Mouse (Mus musculus) forebrain, embryonic 15.5 days (tissue): ENCODE measurements at regions not wholly inside any gene's neighbourhood (a gene's known extent, or its start where the extent isn't known, plus 50 kb on each side); places are given as distances from the start of the nearest gene placed in this dataset.

Experiments used
- ATAC-seq: fragments of 200-750 bp; cut with Nextera tagmentation; replicated peaks from 2 replicates; pipeline ENCODE4 v1.8.0; 2017; ENCODE audit warnings: mild to moderate bottlenecking, moderate TSS enrichment, moderate library complexity
- H3K27ac ChIP-seq: fragments of 300-500 bp; sonication (generic); replicated peaks from 2 replicates; pipeline ENCODE4 v1.5.1; 2015; ENCODE audit warnings: mild to moderate bottlenecking, inconsistent platforms
- H3K27me3 ChIP-seq: fragments of 300-500 bp; sonication (generic); 2 replicates; pipeline ENCODE4 v1.6.1; 2015; ENCODE audit warnings: inconsistent platforms
- H3K36me3 ChIP-seq: fragments of 300-500 bp; sonication (generic); 2 replicates; pipeline ENCODE4 v1.6.1; 2015; ENCODE audit warnings: mild to moderate bottlenecking, inconsistent platforms
- H3K4me1 ChIP-seq: fragments of 300-500 bp; sonication (generic); 2 replicates; pipeline ENCODE4 v1.6.1; 2015; ENCODE audit warnings: inconsistent platforms
- H3K4me2 ChIP-seq: fragments of 300-500 bp; sonication (generic); replicated peaks from 2 replicates; pipeline ENCODE4 v1.6.1; 2015; ENCODE audit warnings: mild to moderate bottlenecking, inconsistent platforms
- H3K4me3 ChIP-seq: fragments of 300-500 bp; sonication (generic); 2 replicates; pipeline ENCODE4 v1.5.1; 2015; ENCODE audit warnings: mild to moderate bottlenecking, inconsistent platforms
- H3K9ac ChIP-seq: fragments of 300-500 bp; sonication (generic); replicated peaks from 2 replicates; pipeline ENCODE4 v1.6.1; 2015; ENCODE audit warnings: mild to moderate bottlenecking, inconsistent platforms
- H3K9me3 ChIP-seq: fragments of 300-500 bp; sonication (generic); 2 replicates; pipeline ENCODE4 v1.6.1; 2016; ENCODE audit warnings: inconsistent platforms
- WGBS: fragments of 180-500 bp; shearing (Covaris S2); methylation state at CpG from one replicate; pipeline ENCODE4 v1.1.7; 2015; ENCODE audit warnings: mixed read lengths; 5-methylcytosine and 5-hydroxymethylcytosine counted together

GRCm38 (mm10) chr11:31736556-31737089, 64.9 kb upstream of the Bod1 start:
- Histone ChIP-seq H3K9me3 (no peaks in the 10 kb centered on the region), H3K4me3 (no peak overlapping the region), H3K9ac (no peak overlapping the region), H3K27me3 (no peaks in the 10 kb centered on the region), H3K4me1 (peaks cover 9% of the 10 kb centered on the region), H3K4me2 (no peak overlapping the region), H3K36me3 (no peaks in the 10 kb centered on the region), H3K27ac (no peak overlapping the region)
- WGBS: 95% methylated on average over 4 of the region's 4 CpGs
- no peak for ATAC-seq

- H3K27me3 ChIP-seq: no peaks in the 10 kb centered on the region
- WGBS: 92% methylated on average over 5 of the region's 5 CpGs
- no peak overlapping the region for H3K4me3 ChIP-seq
- H3K9me3 ChIP-seq: no peaks in the 10 kb centered on the region
- no peak overlapping the region for H3K27ac ChIP-seq
- no peak overlapping the region for H3K9ac ChIP-seq
- H3K36me3 ChIP-seq: no peaks in the 10 kb centered on the region
- peaks cover 9% of the 10 kb centered on the region for H3K4me1 ChIP-seq
- ATAC-seq: no peak
- no peak overlapping the region for H3K4me2 ChIP-seq
Measured at GRCm38 (mm10) chr11:31738148-31739021, 66.7 kb upstream of the Bod1 start.

GRCm38 (mm10) chr11:31740409-31740808, 68.7 kb upstream of the Bod1 start:
- 83% methylated on average over 5 of the region's 5 CpGs for WGBS
- Histone ChIP-seq H3K9me3 (no peaks in the 10 kb centered on the region), H3K4me1 (peaks cover 7% of the 10 kb centered on the region), H3K27ac (no peak overlapping the region), H3K27me3 (no peaks in the 10 kb centered on the region), H3K4me2 (no peak overlapping the region), H3K9ac (no peak overlapping the region), H3K4me3 (no peak overlapping the region), H3K36me3 (no peaks in the 10 kb centered on the region)
- ATAC-seq: no peak

DNA sequence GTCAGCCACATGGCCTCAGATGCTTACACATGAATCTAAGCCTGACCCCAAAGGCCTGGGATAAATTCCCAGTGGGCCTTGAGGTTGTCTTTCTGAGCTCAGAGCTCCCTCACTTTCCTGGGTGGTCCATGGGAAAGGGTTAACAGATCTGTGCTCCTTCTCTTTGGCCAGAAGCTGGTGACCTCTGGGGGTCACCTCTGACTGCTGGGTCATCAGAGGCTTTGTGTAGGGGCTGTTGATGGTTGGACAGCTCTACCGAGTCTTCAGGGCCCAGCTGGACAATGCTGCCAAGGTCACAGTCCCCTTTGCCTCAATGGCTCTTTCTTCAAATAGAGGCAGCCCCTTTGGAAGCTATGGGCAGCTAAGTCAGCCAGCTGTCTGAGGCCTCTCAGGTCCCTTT, 70.5 kb upstream of the Bod1 start:
- Histone ChIP-seq H3K9me3 (no peaks in the 10 kb centered on the region), H3K4me1 (peaks cover 12% of the 10 kb centered on the region), H3K27ac (no peak overlapping the region), H3K4me3 (no peak overlapping the region), H3K4me2 (no peak overlapping the region), H3K27me3 (no peaks in the 10 kb centered on the region), H3K9ac (no peak overlapping the region), H3K36me3 (no peaks in the 10 kb centered on the region)
- ATAC-seq: no peak
- 19% methylated on average over 1 of the region's 1 CpGs for WGBS

DNA sequence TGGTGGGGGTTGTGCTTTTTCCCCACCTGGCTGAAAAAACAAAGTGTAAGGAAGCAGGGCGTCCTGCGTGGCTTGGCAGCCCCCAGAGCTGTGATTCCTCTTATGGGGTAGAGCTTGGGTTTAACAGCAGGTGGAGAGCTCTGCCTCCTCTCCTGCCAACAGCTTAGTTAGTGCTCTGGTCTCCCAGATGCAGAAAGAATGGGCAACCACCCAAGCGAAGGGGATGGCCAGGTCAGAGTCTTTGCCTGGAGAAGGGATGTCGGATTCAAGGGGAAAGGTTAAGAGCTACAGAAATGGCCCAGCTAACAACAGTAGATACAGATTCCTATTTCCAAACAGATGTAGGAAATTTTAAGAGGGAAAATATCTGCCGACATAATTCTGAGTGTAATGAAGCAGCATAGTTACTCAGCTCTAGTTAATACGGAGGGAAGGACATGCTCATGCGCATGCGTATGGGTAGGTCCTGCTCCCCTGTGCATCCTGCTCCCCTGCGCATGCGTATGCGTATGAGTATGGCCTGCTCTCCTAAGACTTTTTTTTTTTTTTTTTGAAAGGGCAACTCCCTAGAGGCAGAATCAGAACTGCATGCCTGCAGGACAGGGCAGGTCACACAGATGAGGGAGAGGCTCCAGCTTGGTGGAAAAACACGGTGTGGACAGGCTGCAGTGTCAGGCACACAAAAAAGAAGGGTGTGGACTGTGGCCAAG, 72.5 kb upstream of the Bod1 start:
- ATAC-seq: no peak
- Histone ChIP-seq H3K9me3 (no peaks in the 10 kb centered on the region), H3K4me2 (no peak overlapping the region), H3K9ac (no peak overlapping the region), H3K4me3 (no peak overlapping the region), H3K27me3 (no peaks in the 10 kb centered on the region), H3K36me3 (no peaks in the 10 kb centered on the region), H3K27ac (no peak overlapping the region), H3K4me1 (peaks cover 12% of the 10 kb centered on the region)
- 81% methylated on average over 12 of the region's 12 CpGs for WGBS

GRCm38 (mm10) chr11:31745028-31745865, 73.6 kb upstream of the Bod1 start:
- Histone ChIP-seq H3K36me3 (no peaks in the 10 kb centered on the region), H3K9me3 (no peaks in the 10 kb centered on the region), H3K27me3 (no peaks in the 10 kb centered on the region), H3K27ac (no peak overlapping the region), H3K4me2 (no peak overlapping the region), H3K4me1 (peaks cover 12% of the 10 kb centered on the region), H3K4me3 (no peak overlapping the region), H3K9ac (no peak overlapping the region)
- no peak for ATAC-seq
- 52% methylated on average over 16 of the region's 16 CpGs for WGBS

DNA sequence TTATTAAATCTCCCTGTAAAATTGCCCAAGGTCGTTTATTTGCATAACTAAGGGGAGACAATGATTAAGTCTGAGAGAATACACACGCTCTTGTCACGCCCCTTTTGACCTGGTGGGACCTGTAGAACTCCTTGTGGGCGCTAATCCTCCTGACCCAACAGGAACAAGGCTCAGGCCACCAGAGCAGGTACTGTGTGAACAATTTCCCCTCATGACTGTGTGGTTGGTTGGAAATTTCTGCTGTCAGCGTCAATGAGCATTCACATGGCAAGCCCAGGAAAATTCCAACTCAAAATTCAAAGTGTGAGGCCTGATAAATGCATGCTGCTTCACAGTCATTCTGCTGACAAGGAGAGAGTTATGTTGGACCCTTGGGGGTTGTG, 74.2 kb upstream of the Bod1 start:
- Histone ChIP-seq H3K4me2 (no peak overlapping the region), H3K36me3 (no peaks in the 10 kb centered on the region), H3K9ac (no peak overlapping the region), H3K9me3 (no peaks in the 10 kb centered on the region), H3K4me3 (no peak overlapping the region), H3K27me3 (no peaks in the 10 kb centered on the region), H3K27ac (no peak overlapping the region), H3K4me1 (peaks cover 12% of the 10 kb centered on the region)
- WGBS: 30% methylated on average over 5 of the region's 5 CpGs
- no peak for ATAC-seq

DNA sequence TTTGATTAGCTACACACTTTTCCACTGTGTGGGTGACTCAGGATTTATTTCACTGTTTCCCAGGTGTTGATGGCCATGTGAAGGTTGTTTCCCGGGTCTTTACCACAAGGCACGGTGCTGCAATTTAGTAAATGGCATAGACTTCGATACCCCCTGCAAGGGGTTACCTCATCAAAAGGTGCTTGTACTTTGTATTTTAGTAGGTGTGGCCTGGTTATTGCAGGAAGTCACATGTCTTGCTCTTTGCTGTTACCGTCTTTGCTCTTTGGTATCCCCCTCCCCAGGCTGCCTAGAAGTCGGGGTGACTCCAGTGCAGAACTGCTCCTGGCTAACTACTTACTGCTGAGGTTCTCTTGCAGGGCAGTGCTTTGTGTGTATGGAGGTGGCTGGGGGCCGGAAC, 74.8 kb upstream of the Bod1 start:
- Histone ChIP-seq H3K4me3 (no peak overlapping the region), H3K9ac (no peak overlapping the region), H3K27me3 (no peaks in the 10 kb centered on the region), H3K9me3 (no peaks in the 10 kb centered on the region), H3K4me2 (no peak overlapping the region), H3K27ac (no peak overlapping the region), H3K4me1 (peaks cover 12% of the 10 kb centered on the region), H3K36me3 (no peaks in the 10 kb centered on the region)
- 81% methylated on average over 6 of the region's 6 CpGs for WGBS
- ATAC-seq: no peak

DNA sequence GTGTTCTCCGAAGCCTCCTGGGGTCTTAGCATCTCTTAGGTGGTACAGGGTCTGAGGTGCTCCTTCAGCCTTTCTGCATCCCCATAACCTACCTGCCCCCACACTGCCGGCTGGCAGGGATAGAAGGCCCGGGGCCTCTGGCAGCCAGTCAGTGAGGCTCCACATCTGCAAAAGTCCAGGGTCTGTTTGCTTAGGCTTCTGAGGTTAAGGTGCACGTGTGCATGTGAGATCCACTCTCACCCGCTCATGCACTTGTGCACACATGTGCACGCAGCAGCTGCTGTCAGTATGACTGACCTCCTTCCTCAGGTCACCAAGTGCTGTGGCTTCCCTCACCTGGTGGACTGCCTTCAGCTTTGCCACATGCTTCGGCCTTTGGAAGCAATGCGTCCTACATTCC, 75.3 kb upstream of the Bod1 start:
- Histone ChIP-seq H3K4me2 (no peak overlapping the region), H3K27me3 (no peaks in the 10 kb centered on the region), H3K9me3 (no peaks in the 10 kb centered on the region), H3K4me1 (peaks cover 12% of the 10 kb centered on the region), H3K9ac (no peak overlapping the region), H3K4me3 (no peak overlapping the region), H3K36me3 (no peaks in the 10 kb centered on the region), H3K27ac (no peak overlapping the region)
- ATAC-seq: no peak
- 92% methylated on average over 8 of the region's 8 CpGs for WGBS

DNA sequence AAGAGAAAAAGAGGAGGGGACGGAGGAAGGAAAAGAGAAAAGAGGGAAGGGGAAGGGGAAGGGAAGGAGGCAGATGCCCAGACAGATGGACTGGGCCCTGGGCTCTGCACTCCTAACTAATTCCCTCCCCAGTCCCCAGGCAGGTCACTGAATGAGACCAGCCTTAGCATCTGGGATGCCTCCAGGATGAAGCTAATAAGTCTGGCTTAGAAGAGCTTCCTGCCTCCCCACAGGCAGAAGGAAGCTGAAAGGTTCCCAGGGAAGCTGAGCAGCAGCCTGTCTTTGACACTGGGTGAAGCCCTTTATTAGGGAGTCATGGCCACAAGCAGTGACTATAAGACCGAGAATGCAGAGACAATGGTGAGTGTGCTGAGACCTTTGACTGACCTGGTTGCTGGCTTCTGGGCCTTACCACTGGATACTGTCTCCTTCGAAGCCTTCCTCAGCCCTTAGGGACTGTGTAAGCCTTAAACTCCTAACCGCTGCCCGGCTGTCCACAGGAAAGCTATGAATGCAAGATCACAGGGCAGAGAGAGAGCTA, 76.7 kb upstream of the Bod1 start:
- H3K4me1 ChIP-seq: peaks cover 12% of the 10 kb centered on the region
- no peak overlapping the region for H3K4me3 ChIP-seq
- H3K36me3 ChIP-seq: no peaks in the 10 kb centered on the region
- no peak overlapping the region for H3K9ac ChIP-seq
- H3K27me3 ChIP-seq: no peaks in the 10 kb centered on the region
- ATAC-seq: no peak
- H3K27ac ChIP-seq: no peak overlapping the region
- no peaks in the 10 kb centered on the region for H3K9me3 ChIP-seq
- H3K4me2 ChIP-seq: no peak overlapping the region
- WGBS: 83% methylated on average over 5 of the region's 5 CpGs

DNA sequence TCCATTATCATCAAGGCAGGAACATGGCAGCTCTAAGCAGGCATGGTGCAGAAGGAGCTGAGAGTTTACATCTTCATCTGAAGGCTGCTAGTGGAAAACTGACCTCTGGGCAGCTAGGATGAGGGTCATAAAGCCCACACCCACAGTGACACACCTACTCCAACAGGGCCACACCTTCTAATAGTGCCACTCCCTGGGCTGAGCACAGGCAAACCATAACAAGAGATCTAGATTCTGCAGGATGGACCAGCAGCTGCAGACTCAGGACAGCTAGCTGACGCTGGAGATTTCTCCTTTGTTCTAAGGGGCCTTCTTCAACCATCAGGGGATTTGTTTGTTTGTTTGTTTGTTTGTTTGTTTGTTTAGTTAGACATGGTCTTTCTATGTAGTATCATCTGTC, 79.6 kb upstream of the Bod1 start:
- Histone ChIP-seq H3K4me2 (no peak overlapping the region), H3K9ac (no peak overlapping the region), H3K36me3 (no peaks in the 10 kb centered on the region), H3K27ac (no peak overlapping the region), H3K9me3 (no peaks in the 10 kb centered on the region), H3K4me3 (no peak overlapping the region), H3K4me1 (peaks cover 9% of the 10 kb centered on the region; the same call in 1 of the 2 replicates), H3K27me3 (no peaks in the 10 kb centered on the region)
- no peak for ATAC-seq
- WGBS: 86% methylated on average over 1 of the region's 1 CpGs
